33 mouse cellular contexts compared by ENCODE assay signal in genomic region chr9:66040801-66041200, GRCm38 (mm10). TPM values are rescaled to one million over a fixed set of nuclear protein-coding genes. Genes with fewer than 3 reads are reported as not detected.
DNase-seq lines count a peak whose midpoint lies in the region.
"Had no signal": no experiment of that assay in that cellular context is flagged by ENCODE, and none has a peak within 500 bp of the region (broad histone marks: within the 10 kb centered on the region; RNA-seq: fewer than 3 reads in every experiment).

No protein-coding gene starts in this region.

- 0 out of 2 replicates have a peak, but pooled peaks cover 3% of the 10 kb centered on the region for H3K4me1 ChIP-seq in heart, embryonic 10.5 days
- no peaks in the 10 kb centered on the region for H3K4me1 ChIP-seq in hindbrain, embryonic 10.5 days (replicated peaks)
- H3K4me1 ChIP-seq: embryonic facial prominence, embryonic 10.5 days; embryonic facial prominence, embryonic 15.5 days; forebrain, embryonic 12.5 days; heart, embryonic 13.5 days; hindbrain, embryonic 12.5 days; intestine, embryonic 15.5 days; liver, embryonic 12.5 days had no signal

- no peaks in the 10 kb centered on the region for H3K27me3 ChIP-seq in heart, embryonic 10.5 days (ENCODE audit: insufficient read depth, poor library complexity, severe bottlenecking)
- no peaks in the 10 kb centered on the region for H3K27me3 ChIP-seq in hindbrain, embryonic 10.5 days (ENCODE audit: insufficient read depth, poor library complexity, severe bottlenecking)
- H3K27me3 ChIP-seq: embryonic facial prominence, embryonic 15.5 days; forebrain, embryonic 12.5 days; heart, embryonic 13.5 days; hindbrain, embryonic 12.5 days; intestine, embryonic 15.5 days; liver, embryonic 12.5 days had no signal

- intact Hi-C loops in left cerebral cortex, postnatal 14 days (cut with DNase I) = no loop called here

- H3K27ac ChIP-seq in heart, embryonic 10.5 days = no peak overlapping the region
- H3K27ac ChIP-seq in hindbrain, embryonic 10.5 days = no peak overlapping the region
- H3K27ac ChIP-seq: embryonic facial prominence, embryonic 10.5 days; embryonic facial prominence, embryonic 15.5 days; forebrain, embryonic 12.5 days; gastrocnemius, adult 2 months; heart, adult 2 months; heart, embryonic 13.5 days; hindbrain, embryonic 12.5 days; hindbrain, postnatal 0 days; intestine, embryonic 15.5 days; kidney, postnatal 0 days; liver, embryonic 12.5 days; stomach, postnatal 0 days had no signal

- 77% methylated on average over 3 of the region's 3 CpGs for WGBS in heart, embryonic 10.5 days
- 86% methylated on average over 3 of the region's 3 CpGs for WGBS in hindbrain, embryonic 10.5 days

- DNase-seq in heart, embryonic 10.5 days (ENCODE audit: low spot score) = peak; percentile 42
- DNase-seq in heart, postnatal 4 days = no peak
- peak; percentile 42 for DNase-seq in right cerebral cortex, adult 18-20 months
- no peak for DNase-seq in right cerebral cortex, postnatal 4 days
- peak; percentile 50 to 69 for DNase-seq in left cerebral cortex, postnatal 14 days (ENCODE audit: low spot score in 2 of 2)
- no peak for DNase-seq in cerebellum, adult 9-10 months
- no peak for DNase-seq in hindbrain, embryonic 10.5 days (ENCODE audit: low spot score)
- DNase-seq: adrenal gland, postnatal 25 days; cerebellum, adult 18-20 months; cerebellum, postnatal 14 days; forebrain, postnatal 0 days; gastrocnemius, adult 2 months; gastrocnemius, postnatal 36 days; heart, adult 2 months; heart, postnatal 14 days; kidney, adult 8-10 months; kidney, postnatal 4 days; layer of hippocampus, postnatal 36 days; liver, postnatal 0 days; lung, postnatal 36 days; spleen, adult 18-20 months; thymus, adult 2 months; thymus, postnatal 36 days had no signal

- H3K9me3 ChIP-seq in heart, embryonic 10.5 days = no peaks in the 10 kb centered on the region
- H3K9me3 ChIP-seq in hindbrain, embryonic 10.5 days = no peaks in the 10 kb centered on the region
- H3K9me3 ChIP-seq: embryonic facial prominence, embryonic 10.5 days; embryonic facial prominence, embryonic 15.5 days; forebrain, embryonic 12.5 days; heart, embryonic 13.5 days; hindbrain, embryonic 12.5 days; intestine, embryonic 15.5 days; liver, embryonic 12.5 days had no signal

- H3K36me3 ChIP-seq in heart, embryonic 10.5 days = peaks cover 39% of the 10 kb centered on the region
- H3K36me3 ChIP-seq in hindbrain, embryonic 10.5 days = peaks cover 45% of the 10 kb centered on the region

- no peak overlapping the region for H3K4me3 ChIP-seq in heart, embryonic 10.5 days
- no peak overlapping the region for H3K4me3 ChIP-seq in hindbrain, embryonic 10.5 days
- H3K4me3 ChIP-seq: embryonic facial prominence, embryonic 10.5 days; embryonic facial prominence, embryonic 15.5 days; forebrain, embryonic 12.5 days; gastrocnemius, adult 2 months; heart, adult 2 months; heart, embryonic 13.5 days; hindbrain, embryonic 12.5 days; intestine, embryonic 15.5 days; liver, embryonic 12.5 days had no signal

RNA-seq across cellular contexts. Expression of gene Ppib, which starts 19.2 kb away (rescaled TPM):
- polyA plus RNA-seq in heart, embryonic 10.5 days (2016; fragmentation: Nextera tagmentation; extraction: Ambion mirVana) = 448 and 551 TPM in 2 replicates
- total RNA-seq in heart, postnatal 4 days (2021) = 100 to 1,000 TPM; 284 to 297 TPM
- total RNA-seq in left cerebral cortex, postnatal 14 days (2021) = 100 to 1,000 TPM; 231 to 238 TPM
- 498 and 516 TPM in 2 replicates for polyA plus RNA-seq in hindbrain, embryonic 10.5 days (2016; fragmentation: Nextera tagmentation; extraction: Ambion mirVana)

RNA-seq across cellular contexts. Expression of gene Snx22, which starts 28.7 kb away (rescaled TPM):
- 2.1 and 3.1 TPM in 2 replicates for polyA plus RNA-seq in heart, embryonic 10.5 days (2016; fragmentation: Nextera tagmentation; extraction: Ambion mirVana)
- total RNA-seq in heart, postnatal 4 days (2021) = 1 to 10 TPM; 1.1 to 1.2 TPM
- 1 to 10 TPM; 3.3 to 4.4 TPM for total RNA-seq in left cerebral cortex, postnatal 14 days (2021)
- polyA plus RNA-seq in hindbrain, embryonic 10.5 days (2016; fragmentation: Nextera tagmentation; extraction: Ambion mirVana) = 3.5 and 4.6 TPM in 2 replicates

Comparison
In these comparisons a context has a peak if more than half of its experiments do, and no peak if none do; other contexts are left out.
1. DNase-seq: peak in heart, embryonic 10.5 days (single experiment), right cerebral cortex, adult 18-20 months (single experiment) and left cerebral cortex, postnatal 14 days (2 of 2); none in heart, postnatal 4 days (single experiment), right cerebral cortex, postnatal 4 days (single experiment), cerebellum, adult 9-10 months (single experiment) and hindbrain, embryonic 10.5 days (single experiment).